Mouse (Mus musculus) brain, adult 2 months (tissue): ENCODE data around the gene Bcr.

Experiments
- DNase-seq: peaks from one replicate; pipeline ENCODE4 v3.0.0; 2011; ENCODE audit warnings: low read depth, low spot score

The Bcr gene

GRCm38 (mm10) chr10:75093252-75093987 lies 33.0 kb downstream of the Bcr start:
- no peak for DNase-seq

DNA sequence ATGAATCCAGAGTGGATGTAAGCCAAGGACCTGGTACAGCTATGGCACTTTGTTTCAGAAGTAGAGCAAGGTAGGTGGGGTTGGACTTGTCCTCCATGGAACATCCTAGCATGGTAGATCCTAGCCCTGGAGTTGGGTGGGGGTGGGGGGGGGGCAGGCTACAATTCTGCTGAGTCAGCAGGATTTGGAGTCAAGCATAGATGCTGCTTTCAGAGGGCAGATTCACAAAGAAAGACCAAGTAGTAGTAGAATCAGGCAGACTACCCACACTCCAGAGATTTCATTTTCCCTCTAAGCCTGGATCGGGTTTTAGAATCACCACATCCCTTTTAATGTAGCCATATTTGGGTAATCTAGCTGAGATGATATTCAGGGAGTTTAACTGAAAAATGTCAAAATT lies 33.9 kb downstream of the Bcr start:
- no peak for DNase-seq

- DNase-seq: peak; percentile 59
Measured at GRCm38 (mm10) chr10:75095216-75095615, 34.8 kb downstream of the Bcr start.

DNA sequence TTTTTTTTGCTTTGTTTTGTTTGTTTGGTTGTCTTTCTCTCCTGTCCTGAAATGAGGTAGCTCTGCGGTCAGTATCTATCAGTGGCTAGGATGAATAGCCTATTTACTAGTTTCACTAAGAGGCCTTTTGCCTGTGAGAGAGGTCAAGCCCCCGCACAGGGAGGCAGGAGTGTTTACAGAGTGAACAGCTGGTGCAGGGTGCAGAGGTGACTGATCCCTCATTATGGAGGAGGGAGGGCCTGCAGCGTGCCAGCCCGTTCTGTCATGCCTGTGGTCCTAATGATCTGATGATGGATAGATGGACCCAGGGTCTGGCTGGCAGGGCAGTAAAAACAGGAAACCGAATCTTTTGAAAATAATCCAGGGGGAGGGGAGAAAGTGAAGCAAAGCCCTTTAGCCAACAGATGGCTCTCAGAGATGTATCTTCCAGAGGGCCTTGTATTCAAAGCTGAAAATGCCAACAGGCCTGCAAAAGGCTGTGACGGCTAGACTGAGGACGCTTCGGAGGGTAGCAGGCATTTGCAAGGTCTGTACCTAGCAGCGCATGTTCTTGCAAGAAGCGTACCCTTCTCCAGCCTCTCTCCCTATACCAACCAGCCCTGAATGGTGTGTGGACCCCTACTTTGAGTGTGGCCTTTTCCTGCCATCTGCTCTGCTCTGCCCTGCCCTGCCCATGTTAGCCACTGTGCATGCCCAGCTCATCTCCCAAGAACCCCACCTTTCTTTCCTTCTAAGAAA lies 38.2 kb downstream of the Bcr start:
- DNase-seq: peak; percentile 41

DNA sequence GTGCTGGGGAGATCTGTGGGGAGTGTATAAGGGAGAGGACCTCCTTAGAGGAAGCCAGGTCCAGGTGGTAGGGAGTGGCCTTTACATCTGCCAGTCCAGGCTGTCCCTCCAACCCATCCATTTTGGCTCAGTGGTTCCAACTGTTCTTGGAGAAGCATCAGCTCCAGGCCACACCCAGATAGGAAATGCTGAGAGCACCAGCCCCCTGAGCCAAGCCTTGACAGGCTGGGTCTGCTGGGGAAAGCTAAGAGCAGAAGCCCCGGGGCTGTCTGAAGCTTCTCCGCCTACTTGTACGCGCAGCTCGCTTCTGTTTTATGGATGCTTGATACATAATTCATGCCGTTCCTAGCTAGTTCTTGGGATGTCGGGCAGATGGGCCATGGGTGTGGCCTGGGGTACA lies 39.9 kb downstream of the Bcr start:
- DNase-seq: peak; percentile 90

GRCm38 (mm10) chr10:75103502-75103901 lies 43.1 kb downstream of the Bcr start:
- DNase-seq: no peak

DNA sequence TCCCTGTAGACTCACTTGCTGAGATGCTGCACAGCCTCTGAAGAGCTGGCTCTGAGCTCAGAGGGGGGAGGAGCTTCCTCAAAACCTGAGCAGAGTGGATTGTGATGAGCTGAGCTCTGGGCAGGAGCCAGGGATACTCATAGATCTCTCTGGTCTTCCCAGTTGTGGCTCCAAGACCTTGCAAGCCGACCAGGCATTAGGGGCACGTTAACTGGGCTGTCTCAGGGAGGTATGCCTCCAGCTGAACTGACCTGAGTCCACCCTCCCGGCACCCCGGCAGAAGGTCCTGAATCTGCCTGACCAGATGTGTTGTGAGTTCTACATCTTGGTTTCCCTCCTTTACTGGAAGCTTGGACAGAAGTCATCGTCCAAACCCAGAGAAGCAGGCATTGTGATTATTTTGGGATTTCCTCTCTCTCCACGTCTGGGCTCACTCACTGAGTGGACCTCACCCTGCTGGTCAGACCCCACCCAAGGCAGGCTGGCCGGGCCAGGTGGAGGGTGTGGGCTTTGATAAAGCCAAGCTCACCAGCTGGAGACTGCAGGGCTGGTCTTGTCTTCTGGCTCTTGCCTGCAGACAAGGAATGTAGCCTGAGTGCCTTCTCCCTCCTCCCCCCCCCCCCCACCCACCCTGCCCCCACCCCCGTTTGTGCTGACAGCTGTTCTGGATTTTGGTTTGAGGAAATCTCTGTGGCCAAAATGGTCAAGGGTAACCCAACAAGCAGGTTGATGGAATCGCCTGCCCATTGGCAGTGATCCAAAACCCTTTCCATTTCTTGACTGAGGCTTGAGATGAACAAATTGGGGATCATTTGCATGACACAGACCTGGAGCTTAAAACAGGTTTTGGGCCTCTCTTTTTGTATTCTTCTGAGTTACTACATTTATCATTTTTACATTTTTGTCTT lies 44.1 kb downstream of the Bcr start:
- DNase-seq: peak; percentile 84

GRCm38 (mm10) chr10:75105099-75105461 lies 44.7 kb downstream of the Bcr start:
- peak; percentile 46 for DNase-seq

- DNase-seq: no peak
Measured at GRCm38 (mm10) chr10:75105687-75106086, 45.3 kb downstream of the Bcr start.

DNA sequence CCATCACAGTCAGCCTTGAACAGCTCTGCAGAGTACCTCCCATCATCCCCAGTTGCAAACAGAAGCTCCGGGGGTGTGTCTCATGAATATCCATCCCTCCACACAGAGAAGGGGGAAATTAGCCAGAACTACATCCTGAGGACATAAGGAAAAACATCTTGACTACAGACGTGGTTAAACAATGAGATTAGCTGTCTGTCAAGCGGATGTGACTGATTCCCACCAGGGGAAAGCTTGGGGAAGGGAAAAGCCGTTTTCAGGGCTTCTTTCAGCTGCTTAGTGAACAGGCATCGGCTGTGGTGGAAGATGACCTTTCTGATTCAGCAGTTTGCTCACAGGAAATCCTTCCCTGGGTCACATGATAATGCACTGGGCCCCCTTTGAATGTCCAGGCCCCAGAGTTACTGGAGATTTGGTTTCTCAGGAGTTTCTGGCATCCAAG lies 46.6 kb downstream of the Bcr start:
- peak; percentile 72 for DNase-seq

DNA sequence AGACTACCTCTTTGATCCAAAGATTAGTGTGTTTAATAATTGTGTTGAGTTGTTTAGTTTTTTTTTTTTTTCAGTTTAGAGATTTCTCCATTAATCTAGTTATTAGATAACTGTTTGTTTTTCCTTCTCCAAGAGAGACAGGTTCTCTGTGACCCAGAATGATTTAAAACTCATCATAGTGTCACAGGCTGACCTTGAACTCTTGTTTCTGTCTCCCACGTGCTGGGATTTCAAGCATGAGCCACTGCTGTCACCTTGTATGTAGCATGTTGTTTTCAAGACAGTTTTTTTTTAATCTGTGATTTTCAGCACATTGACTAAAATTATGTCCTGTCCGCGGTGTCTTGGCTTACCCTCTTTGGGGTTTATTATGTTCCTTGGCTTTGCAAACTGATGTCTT lies 47.7 kb downstream of the Bcr start:
- no peak for DNase-seq

GRCm38 (mm10) chr10:75111446-75112201 lies 51.2 kb downstream of the Bcr start:
- peak; percentile 66 for DNase-seq

DNA sequence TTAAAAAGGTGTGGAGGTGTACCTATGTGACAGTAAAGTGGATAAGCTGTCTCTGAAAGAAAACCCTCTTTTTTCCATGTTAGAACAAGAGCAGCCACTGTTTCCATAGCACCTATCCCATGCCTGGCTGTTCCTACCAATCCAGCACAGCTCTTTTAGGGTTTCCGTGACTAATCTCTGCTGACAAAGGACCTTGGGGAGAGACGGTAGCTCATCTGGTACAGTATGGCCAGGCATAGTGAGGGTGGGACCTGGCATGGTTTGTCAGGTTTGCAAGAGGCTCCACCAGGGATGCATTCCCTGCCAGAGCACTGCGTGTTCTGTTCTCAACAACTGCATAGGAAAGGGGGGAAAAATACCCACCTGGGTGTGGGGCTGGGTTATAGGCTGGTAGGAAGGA lies 52.0 kb downstream of the Bcr start:
- peak; percentile 70 for DNase-seq

- DNase-seq: peak; percentile 64
Measured at GRCm38 (mm10) chr10:75113620-75114019, 53.2 kb downstream of the Bcr start.

- peak; percentile 42 for DNase-seq
Measured at GRCm38 (mm10) chr10:75115240-75115639, 54.8 kb downstream of the Bcr start.

DNA sequence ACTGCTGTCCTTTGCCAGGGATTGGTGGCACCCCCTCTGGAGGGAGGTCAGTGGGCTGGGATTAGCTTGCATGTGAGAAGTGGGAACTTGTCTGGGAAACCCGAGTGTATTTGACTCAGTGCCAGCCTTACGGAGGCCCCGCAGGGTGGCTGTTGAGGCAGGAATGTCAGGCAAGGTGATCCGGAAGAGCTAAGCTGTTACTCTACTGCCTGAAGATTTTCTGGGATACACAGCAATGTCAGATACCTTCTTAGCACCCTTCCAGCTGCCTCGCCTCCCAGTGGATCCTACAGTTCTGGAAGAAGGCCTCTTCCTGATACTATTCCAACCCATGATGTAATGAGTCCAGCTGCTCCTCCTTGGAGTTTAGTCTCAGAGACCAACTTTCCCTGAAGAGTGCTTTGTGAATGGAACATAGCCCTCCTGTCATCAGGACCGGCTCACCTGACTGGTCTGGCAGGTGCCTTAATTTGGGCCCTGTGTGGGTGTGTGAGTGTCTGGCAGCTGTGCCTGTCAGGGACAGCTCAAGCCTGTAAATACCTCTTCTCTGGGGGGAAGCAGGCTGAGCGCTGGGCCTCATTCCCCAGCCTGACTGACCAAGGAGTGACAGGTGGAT lies 56.6 kb downstream of the Bcr start:
- peak; percentile 76 for DNase-seq

DNA sequence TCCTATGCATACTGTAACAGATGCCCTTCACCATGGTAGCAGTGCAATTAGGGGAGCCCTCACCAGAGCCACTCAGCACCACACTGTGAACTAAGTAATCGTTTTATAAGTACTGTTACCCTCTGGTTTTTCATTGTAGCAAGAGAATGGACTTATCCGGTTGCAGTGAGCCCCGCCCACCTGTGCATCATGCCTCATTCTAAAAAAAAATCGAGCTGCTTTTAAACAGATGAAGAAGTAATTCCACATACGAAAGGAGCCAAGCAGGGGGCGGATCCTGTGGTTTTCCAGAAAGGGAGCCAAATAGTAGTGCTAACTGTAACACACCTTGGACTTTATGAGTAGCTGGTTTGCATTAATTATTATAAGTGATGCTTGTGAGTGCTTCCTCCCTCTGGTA lies 58.1 kb downstream of the Bcr start:
- DNase-seq: peak; percentile 75

GRCm38 (mm10) chr10:75119396-75119795 lies 59.0 kb downstream of the Bcr start:
- no peak for DNase-seq

DNA sequence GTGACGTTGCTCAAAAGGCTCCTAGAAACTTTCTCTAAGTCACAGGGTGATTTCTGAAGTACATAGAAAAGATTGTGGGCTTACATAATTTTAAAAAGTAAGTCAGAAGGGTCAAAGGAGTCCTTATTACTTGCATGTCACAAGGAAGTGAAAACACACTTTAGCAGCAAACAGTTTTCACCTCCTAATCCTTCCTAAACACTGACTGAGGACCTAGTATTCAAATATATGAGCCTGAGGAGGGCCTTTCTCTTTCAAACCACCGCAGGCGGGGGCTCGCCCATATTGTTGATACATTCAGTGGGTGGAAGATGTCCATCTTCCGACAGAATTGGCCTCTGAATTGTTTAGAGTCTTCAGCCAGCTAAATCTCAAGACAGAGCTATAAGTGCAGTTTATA lies 59.8 kb downstream of the Bcr start:
- DNase-seq: no peak

DNA sequence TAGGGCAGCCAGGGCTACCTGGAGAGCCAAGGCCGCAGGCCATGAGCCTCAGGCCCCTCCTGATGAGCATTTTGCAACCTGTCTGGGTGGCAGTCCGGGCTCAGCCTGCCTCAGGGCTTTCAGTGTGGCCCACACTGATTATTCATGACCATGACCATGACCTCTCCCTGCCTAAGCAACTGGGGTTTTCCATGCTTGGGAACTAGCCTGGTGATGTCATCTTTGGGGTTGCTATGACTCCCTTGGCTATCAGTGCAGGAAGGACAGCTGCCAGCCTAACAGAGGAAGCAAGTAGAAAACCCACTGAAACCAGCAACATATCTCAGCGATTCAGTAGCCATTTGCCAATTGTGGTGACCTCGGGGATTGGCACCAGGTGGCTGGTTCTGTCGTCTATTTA lies 60.6 kb downstream of the Bcr start:
- peak; percentile 89 for DNase-seq

DNA sequence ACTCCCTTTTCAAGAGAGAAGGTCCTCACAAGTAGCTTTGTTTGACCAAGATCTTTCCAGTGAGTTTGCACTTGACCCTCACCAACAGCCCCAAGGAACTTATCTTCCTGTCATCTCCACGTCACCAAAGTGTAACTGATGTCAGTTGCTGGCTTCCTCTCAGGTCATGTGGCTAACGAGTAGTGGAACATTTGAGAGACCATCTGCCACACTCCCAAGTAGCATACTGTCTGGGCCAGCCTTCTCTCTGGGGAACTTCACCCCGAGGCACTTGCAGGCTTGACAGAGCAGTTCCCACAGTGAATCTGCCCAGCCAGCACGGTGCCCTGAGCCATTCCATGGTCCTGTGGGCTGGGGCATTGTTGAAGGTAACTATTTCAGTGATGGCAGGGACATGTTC lies 65.2 kb downstream of the Bcr start:
- DNase-seq: peak; percentile 72
